20 mouse cellular contexts compared by ENCODE assay signal in genomic region chr19:27140892-27141291, GRCm38 (mm10).
DNase-seq lines count a peak whose midpoint lies in the region; ATAC-seq and TF ChIP-seq lines count a peak whose summit lies in the region.
"Had no signal": no experiment of that assay in that cellular context is flagged by ENCODE, and none has a peak within 500 bp of the region (broad histone marks: within the 10 kb centered on the region; RNA-seq: fewer than 3 reads in every experiment).

No protein-coding gene starts in this region.

- no peaks in the 10 kb centered on the region for H3K79me2 ChIP-seq in CH12.LX (replicated peaks; ENCODE audit: control insufficient read depth, extremely low read depth, insufficient read depth, poor library complexity, severe bottlenecking)

- peak; percentile 17 for DNase-seq in thymus, postnatal 0 days (ENCODE audit: low spot score)
- no peak for DNase-seq in thymus, postnatal 10 days (ENCODE audit: low spot score in 2 of 2)
- peak; percentile 38 for DNase-seq in CH12.LX (ENCODE audit: extremely low read depth)
- DNase-seq in thymus, postnatal 36 days: peak; percentile 29 to 39
- no peak for DNase-seq in kidney, postnatal 14 days
- DNase-seq: adrenal gland, postnatal 10 days; B cell, adult 2 months; cerebellum, adult 11 months; cerebellum, adult 8-10 months; cerebellum, postnatal 14 days; gastrocnemius, postnatal 36 days; heart, adult 11 months; heart, postnatal 36 days had no signal

- no peaks in the 10 kb centered on the region for H3K36me3 ChIP-seq in CH12.LX (replicated peaks in 1 of 2; ENCODE audit: control insufficient read depth in 1 of 2, insufficient read depth in 1 of 2, low read length in 1 of 2)
- no peaks in the 10 kb centered on the region for H3K36me3 ChIP-seq in intestine, postnatal 0 days (ENCODE audit: control insufficient read depth, insufficient read depth)
- H3K36me3 ChIP-seq: embryonic facial prominence, embryonic 12.5 days; forebrain, embryonic 15.5 days; heart, embryonic 13.5 days; hindbrain, embryonic 12.5 days had no signal

- H3K27me3 ChIP-seq in CH12.LX (replicated peaks): no peaks in the 10 kb centered on the region
- H3K27me3 ChIP-seq in intestine, postnatal 0 days (replicated peaks; ENCODE audit: control insufficient read depth, insufficient read depth, low read length): no peaks in the 10 kb centered on the region
- H3K27me3 ChIP-seq: embryonic facial prominence, embryonic 12.5 days; forebrain, embryonic 15.5 days; heart, embryonic 13.5 days; hindbrain, embryonic 12.5 days had no signal

- no peak for TF ChIP-seq EP300 in CH12.LX (IDR thresholded peaks at IDR 0.05; ENCODE audit: low read length)

- TF ChIP-seq RAD21 in CH12.LX (IDR thresholded peaks at IDR 0.05; ENCODE audit: low read depth, low read length): no peak

- H3K4me3 ChIP-seq in CH12.LX (replicated peaks in 1 of 3; ENCODE audit: low read depth in 2 of 3, low read length in 2 of 3, poor library complexity in 1 of 3): no peak overlapping the region
- H3K4me3 ChIP-seq in intestine, postnatal 0 days (ENCODE audit: low read depth, low read length): no peak overlapping the region
- H3K4me3 ChIP-seq: embryonic facial prominence, embryonic 12.5 days; forebrain, embryonic 15.5 days; heart, embryonic 13.5 days; hindbrain, embryonic 12.5 days had no signal

- no peak for TF ChIP-seq POLR2A in CH12.LX (IDR thresholded peaks at IDR 0.05; ENCODE audit: low read depth, low read length)

- 78% methylated on average over 3 of the region's 3 CpGs for WGBS in intestine, postnatal 0 days

- H3K9me3 ChIP-seq in CH12.LX (replicated peaks; ENCODE audit: low read length): no peaks in the 10 kb centered on the region
- no peaks in the 10 kb centered on the region for H3K9me3 ChIP-seq in intestine, postnatal 0 days (ENCODE audit: control insufficient read depth)
- H3K9me3 ChIP-seq: embryonic facial prominence, embryonic 12.5 days; forebrain, embryonic 15.5 days; hindbrain, embryonic 12.5 days had no signal

- no peak for TF ChIP-seq CTCF in CH12.LX (conservative IDR thresholded peaks at IDR 0.05 in 1 of 2, IDR thresholded peaks at IDR 0.05 in 1 of 2; ENCODE audit: low read depth in 2 of 2, low read length in 2 of 2)
- no peak for TF ChIP-seq CTCF in intestine, postnatal 0 days (IDR thresholded peaks at IDR 0.05; ENCODE audit: low read depth)

- H3K4me1 ChIP-seq in CH12.LX (ENCODE audit: control insufficient read depth in 1 of 2, insufficient read depth in 2 of 2): peaks cover 0 to 30% of the 10 kb centered on the region in 2 experiments; a peak in 2 of 4 replicates
- no peaks in the 10 kb centered on the region for H3K4me1 ChIP-seq in intestine, postnatal 0 days (replicated peaks; ENCODE audit: control insufficient read depth, insufficient read depth, low read length)
- H3K4me1 ChIP-seq: embryonic facial prominence, embryonic 12.5 days; forebrain, embryonic 15.5 days; heart, embryonic 13.5 days had no signal

- ATAC-seq in hematopoietic stem cell, adult 5-6 weeks (replicated peaks in 1 of 2; ENCODE audit: insufficient read depth in 1 of 2, low FRiP score in 2 of 2, low TSS enrichment in 1 of 2, low read depth in 1 of 2, poor library complexity in 2 of 2, severe bottlenecking in 2 of 2): peak; percentile 49 to 72
- no peak for ATAC-seq in intestine, postnatal 0 days
- ATAC-seq: forebrain, embryonic 15.5 days; hindbrain, embryonic 16.5 days had no signal

- in situ Hi-C loops in CH12.LX (cut with MboI; ENCODE audit: low pct_ligation_motif_present, low pct_unique_long_range_greater_than_20kb, low sequenced_read_pairs): no loop called here

- no peak overlapping the region for H3K4me2 ChIP-seq in CH12.LX (ENCODE audit: insufficient read depth, low read depth, poor library complexity, severe bottlenecking)
- no peak overlapping the region for H3K4me2 ChIP-seq in intestine, postnatal 0 days (replicated peaks; ENCODE audit: low read depth)
- H3K4me2 ChIP-seq: embryonic facial prominence, embryonic 12.5 days; forebrain, embryonic 15.5 days; heart, embryonic 13.5 days; hindbrain, embryonic 12.5 days had no signal

- H3K9ac ChIP-seq in CH12.LX (ENCODE audit: insufficient read depth, low read depth): no peak overlapping the region
- no peak overlapping the region for H3K9ac ChIP-seq in intestine, postnatal 0 days (ENCODE audit: low read depth, low read length)
- H3K9ac ChIP-seq: embryonic facial prominence, embryonic 12.5 days; forebrain, embryonic 15.5 days; heart, embryonic 13.5 days; hindbrain, embryonic 12.5 days had no signal

- dilution Hi-C loops in CH12.LX (cut with MboI; ENCODE audit: extremely low pct_ligation_motif_present, extremely low pct_unique_long_range_greater_than_20kb, low sequenced_read_pairs): no loop called here

- no peak overlapping the region for H3K27ac ChIP-seq in CH12.LX (ENCODE audit: insufficient read depth, low read depth)
- no peak overlapping the region for H3K27ac ChIP-seq in intestine, postnatal 0 days (ENCODE audit: low read depth, low read length)
- H3K27ac ChIP-seq: embryonic facial prominence, embryonic 12.5 days; forebrain, embryonic 15.5 days; heart, embryonic 13.5 days; hindbrain, embryonic 12.5 days had no signal

TF ChIP-seq in CH12.LX, 34 proteins besides CTCF, POLR2A, EP300 and RAD21:
- TF ChIP-seq HCFC1 (IDR thresholded peaks at IDR 0.05; ENCODE audit: low read depth, low read length): no peak
- TF ChIP-seq E2F4 (IDR thresholded peaks at IDR 0.05; ENCODE audit: insufficient replicate concordance, low read depth, low read length): no peak
- no peak for TF ChIP-seq SMC3 (IDR thresholded peaks at IDR 0.05; ENCODE audit: low read depth, low read length)
- TF ChIP-seq TBP (conservative IDR thresholded peaks at IDR 0.05; ENCODE audit: low read depth, low read length): no peak

Comparison
In these comparisons a context has a peak if more than half of its experiments do, and no peak if none do; other contexts are left out.
1. DNase-seq: peak in thymus, postnatal 0 days (single experiment), CH12.LX (single experiment) and thymus, postnatal 36 days (2 of 2); none in thymus, postnatal 10 days (0 of 2) and kidney, postnatal 14 days (single experiment).